Mouse (Mus musculus): ENCODE results near the gene Camkv.

DNA sequence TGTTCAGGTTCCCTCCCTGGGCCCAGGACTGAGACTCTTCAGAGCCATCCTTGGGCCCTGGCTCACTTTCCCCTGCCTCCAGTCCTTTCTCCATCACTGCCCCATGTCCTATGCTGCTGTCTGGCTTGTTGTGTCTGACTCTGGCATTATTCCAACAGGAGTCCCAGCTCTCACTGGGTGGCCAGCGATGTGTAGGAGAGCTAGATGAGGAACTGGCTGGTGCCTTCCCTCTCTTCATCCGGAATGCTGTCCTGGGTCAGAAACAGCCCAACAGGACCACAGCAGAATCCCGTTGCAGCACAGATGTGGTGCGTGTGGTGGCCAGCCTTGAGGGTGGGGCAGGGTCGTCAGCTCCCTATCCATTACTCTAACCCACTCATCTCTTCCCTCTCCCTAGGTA, 34.8 kb downstream of the Camkv start:
- TF ChIP-seq POLR2A (IDR thresholded peaks at IDR 0.05; ENCODE audit: insufficient read depth, low read length) (no peak), CTCF (IDR thresholded peaks at IDR 0.05; ENCODE audit: low read depth, low read length) (no peak)

Measured in ES-Bruce4 (cell line).